Mouse (Mus musculus) heart, postnatal 0 days (tissue): ENCODE measurements at regions not wholly inside any gene's neighbourhood (a gene's known extent, or its start where the extent isn't known, plus 50 kb on each side); places are given as distances from the start of the nearest gene placed in this dataset.

Experiments
- ATAC-seq: fragments of 200-750 bp; cut with Nextera tagmentation; 2 replicates; pipeline ENCODE4 v1.8.0; 2017; ENCODE audit warnings: low read depth, moderate number of reproducible peaks, moderate library complexity; ENCODE audit not compliant: insufficient read depth
- DNase-seq: peaks from one replicate; pipeline ENCODE4 v3.0.0-alpha.2; 2016; ENCODE audit warnings: low spot score
- H3K27ac ChIP-seq: fragments of 300-500 bp; sonication (generic); 2 replicates; pipeline ENCODE4 v1.5.1; 2014; ENCODE audit warnings: low read depth, mild to moderate bottlenecking
- H3K27me3 ChIP-seq: fragments of 300-500 bp; sonication (generic); 2 replicates; pipeline ENCODE4 v1.6.1; 2014; ENCODE audit warnings: low read length, mixed read lengths; ENCODE audit not compliant: control insufficient read depth, insufficient read depth
- H3K36me3 ChIP-seq: fragments of 300-500 bp; sonication (generic); replicated peaks from 2 replicates; pipeline ENCODE4 v1.6.1; 2014; ENCODE audit warnings: low read length, mixed read lengths; ENCODE audit not compliant: control insufficient read depth, insufficient read depth
- H3K4me1 ChIP-seq: fragments of 300-500 bp; sonication (generic); 2 replicates; pipeline ENCODE4 v1.6.1; 2014; ENCODE audit warnings: antibody characterized with exemption; ENCODE audit not compliant: control insufficient read depth, insufficient read depth
- H3K4me2 ChIP-seq: fragments of 300-500 bp; sonication (generic); 2 replicates; pipeline ENCODE4 v1.6.1; 2014; ENCODE audit warnings: low read depth, mild to moderate bottlenecking, low read length, moderate library complexity
- H3K4me3 ChIP-seq: fragments of 300-500 bp; sonication (generic); 2 replicates; pipeline ENCODE4 v1.5.1; 2014; ENCODE audit warnings: low read depth, low read length
- H3K9ac ChIP-seq: fragments of 300-500 bp; sonication (generic); replicated peaks from 2 replicates; pipeline ENCODE4 v1.6.1; 2014; ENCODE audit warnings: low read depth, low read length, mixed read lengths
- H3K9me3 ChIP-seq: fragments of 300-500 bp; sonication (generic); replicated peaks from 2 replicates; pipeline ENCODE4 v1.6.1; 2016; ENCODE audit warnings: low read length; ENCODE audit not compliant: control insufficient read depth
- CTCF ChIP-seq: IDR thresholded peaks from 2 replicates; pipeline ENCODE4 v1.5.1; 2016; ENCODE audit warnings: antibody characterized with exemption, control low read depth, low read depth
- EP300 ChIP-seq: IDR thresholded peaks from 2 replicates; pipeline ENCODE4 v1.6.1; 2016; ENCODE audit warnings: antibody characterized with exemption, low read depth
- whole genome bisulfite sequencing: fragments of 180-500 bp; shearing (Covaris S2); extraction: QIAGEN DNeasy Blood & Tissue Kit; methylation state at CpG from one replicate; pipeline ENCODE4 v1.1.7; 2014; 5-methylcytosine and 5-hydroxymethylcytosine counted together

DNA sequence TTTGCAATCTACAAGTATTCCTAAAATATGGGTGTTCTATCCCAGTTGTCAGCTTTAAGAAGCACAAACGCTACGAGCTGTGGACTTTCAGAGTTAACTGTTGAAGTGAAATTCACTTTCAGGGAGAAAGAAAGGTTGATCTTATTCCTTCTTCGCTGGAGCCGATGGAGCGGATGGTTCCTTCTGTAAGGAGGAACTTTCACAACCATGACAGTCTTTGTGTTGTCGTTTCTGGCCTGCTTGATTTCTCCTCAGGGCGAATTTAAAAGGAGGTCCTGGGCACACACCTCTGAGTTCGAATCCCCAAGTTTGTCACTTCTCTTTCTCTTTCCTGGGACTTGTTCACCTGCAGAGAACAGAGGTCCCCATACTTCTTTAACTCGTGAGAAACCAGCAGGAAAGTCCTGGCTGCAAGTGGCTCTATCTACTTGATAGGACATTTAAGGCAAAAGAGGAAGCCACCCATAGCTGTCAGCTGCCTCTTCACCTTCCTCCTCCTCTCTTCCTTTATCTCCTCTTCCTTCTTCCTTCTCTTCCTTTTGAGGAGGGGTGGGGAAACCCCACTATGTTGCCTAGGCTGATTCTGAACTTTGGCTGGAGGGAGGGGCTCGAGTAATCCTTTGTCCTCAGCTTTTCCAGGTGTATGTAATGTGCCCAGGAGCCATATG lies 265.9 kb upstream of the Klf3 start:
- TF ChIP-seq EP300 = no peak
- no peak for TF ChIP-seq CTCF
- 66% methylated on average over 10 of the region's 10 CpGs for WGBS
- H3K36me3 ChIP-seq = no peaks in the 10 kb centered on the region
- H3K27me3 ChIP-seq = no peaks in the 10 kb centered on the region
- DNase-seq (no peak), ATAC-seq (no peak)
- H3K9ac ChIP-seq = no peak overlapping the region
- H3K4me3 ChIP-seq = no peak overlapping the region
- no peak overlapping the region for H3K4me2 ChIP-seq
- no peak overlapping the region for H3K27ac ChIP-seq
- no peaks in the 10 kb centered on the region for H3K9me3 ChIP-seq
- no peaks in the 10 kb centered on the region for H3K4me1 ChIP-seq

DNA sequence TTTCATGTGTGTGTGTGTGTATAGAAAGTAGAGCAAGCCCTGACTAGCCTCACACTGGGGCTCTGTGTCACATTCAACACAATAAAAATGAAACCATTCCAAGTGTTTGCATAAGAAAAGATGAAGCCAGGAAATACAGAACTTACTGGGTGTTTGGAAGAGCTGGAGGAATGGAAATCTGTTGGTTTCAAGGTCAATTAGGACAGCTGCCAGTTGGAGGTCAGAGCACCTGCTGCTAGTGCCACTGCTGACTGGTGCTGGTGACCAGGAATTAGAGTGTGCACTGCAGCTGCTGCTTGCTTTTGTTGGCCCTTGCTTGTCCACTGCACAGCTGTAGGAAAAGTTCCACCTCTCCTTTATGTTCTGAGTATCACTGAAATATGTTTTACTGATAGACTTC lies 261.4 kb upstream of the Klf3 start:
- Histone ChIP-seq H3K4me1 (no peaks in the 10 kb centered on the region), H3K9me3 (0 out of 2 replicates have a peak, but pooled peaks cover 6% of the 10 kb centered on the region), H3K9ac (no peak overlapping the region), H3K36me3 (no peaks in the 10 kb centered on the region), H3K27me3 (no peaks in the 10 kb centered on the region), H3K27ac (no peak overlapping the region), H3K4me3 (no peak overlapping the region), H3K4me2 (no peak overlapping the region)
- DNase-seq (no peak), ATAC-seq (no peak)
- TF ChIP-seq EP300 = no peak
- no peak for TF ChIP-seq CTCF

DNA sequence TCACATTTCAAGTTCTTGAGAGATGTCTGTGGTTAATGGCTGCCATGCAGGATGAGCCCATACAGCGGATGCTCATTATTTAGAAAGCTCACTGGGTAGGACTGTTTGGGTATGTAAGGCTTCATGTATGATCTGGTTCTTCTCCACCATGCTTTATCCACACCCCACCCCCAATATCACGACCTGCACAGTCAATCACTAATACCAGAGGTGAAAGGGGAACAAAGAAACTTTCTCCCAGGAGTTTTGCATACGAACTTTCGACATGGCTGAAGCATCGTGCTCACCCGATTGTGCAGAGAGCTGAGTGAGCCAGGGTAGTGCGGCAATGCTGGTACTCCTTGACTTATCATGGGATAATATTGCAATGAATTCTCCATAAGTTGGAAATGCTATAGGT lies 247.3 kb upstream of the Klf3 start:
- 0 out of 2 replicates have a peak, but pooled peaks cover 4% of the 10 kb centered on the region for H3K9me3 ChIP-seq
- no peak for TF ChIP-seq CTCF
- TF ChIP-seq EP300 = no peak
- H3K4me2 ChIP-seq = no peak overlapping the region
- DNase-seq (no peak), ATAC-seq (no peak)
- H3K9ac ChIP-seq = no peak overlapping the region
- H3K4me1 ChIP-seq = no peaks in the 10 kb centered on the region
- no peaks in the 10 kb centered on the region for H3K27me3 ChIP-seq
- H3K36me3 ChIP-seq = no peaks in the 10 kb centered on the region
- WGBS = 79% methylated on average over 7 of the region's 7 CpGs
- H3K27ac ChIP-seq = no peak overlapping the region
- no peak overlapping the region for H3K4me3 ChIP-seq

DNA sequence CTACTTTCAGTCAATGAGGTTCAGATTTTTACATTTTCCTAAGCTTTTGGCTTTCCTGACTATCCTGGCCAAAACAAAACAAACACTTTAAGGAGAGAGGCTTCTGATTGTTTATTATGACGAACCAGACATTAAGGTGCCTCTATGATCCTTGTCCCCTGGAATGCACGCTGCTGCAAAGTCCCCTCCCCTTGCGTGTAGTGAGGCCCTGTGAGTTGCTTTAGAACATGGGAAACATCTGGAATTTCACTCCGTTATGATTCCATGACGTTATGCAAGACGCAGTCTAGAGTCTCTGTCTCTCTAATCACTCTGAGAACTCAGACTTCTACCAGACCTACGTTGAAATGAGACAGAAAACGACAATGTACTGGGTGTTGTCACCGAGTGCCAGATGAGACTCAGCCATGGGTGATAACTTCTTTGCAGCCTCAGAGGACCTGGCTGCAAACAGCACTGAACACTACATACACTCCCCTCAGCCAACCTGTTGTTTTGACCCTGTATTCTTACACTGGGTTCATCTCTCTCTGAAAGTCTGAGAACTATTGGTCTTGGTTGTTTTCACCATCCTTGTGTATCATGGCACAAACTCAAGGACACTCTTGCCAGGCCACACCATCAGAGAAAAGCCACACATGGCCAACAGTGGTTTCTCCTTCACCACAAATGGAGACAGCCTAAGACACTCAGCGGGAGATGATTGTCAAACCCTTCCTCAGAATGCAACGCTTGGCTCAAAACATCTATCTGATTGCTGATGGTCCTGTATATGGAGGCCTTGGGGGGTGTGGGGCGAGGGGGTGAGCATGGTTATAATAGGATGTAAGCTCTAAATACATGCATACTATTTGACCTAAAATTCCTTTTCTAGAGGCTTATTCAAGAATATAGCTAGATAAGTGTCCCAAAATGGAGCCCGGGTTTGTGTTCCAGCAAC lies 236.5 kb upstream of the Klf3 start:
- no peak for DNase-seq
- no peak overlapping the region for H3K9ac ChIP-seq
- H3K9me3 ChIP-seq = no peaks in the 10 kb centered on the region
- no peaks in the 10 kb centered on the region for H3K4me1 ChIP-seq
- no peak overlapping the region for H3K4me2 ChIP-seq
- 0 out of 2 replicates have a peak overlapping the region, but pooled peaks have one; percentile 6 for H3K27ac ChIP-seq
- no peaks in the 10 kb centered on the region for H3K27me3 ChIP-seq
- no peak overlapping the region for H3K4me3 ChIP-seq
- 70% methylated on average over 13 of the region's 13 CpGs for WGBS
- no peak for ATAC-seq
- no peak for TF ChIP-seq EP300
- no peak for TF ChIP-seq CTCF
- no peaks in the 10 kb centered on the region for H3K36me3 ChIP-seq

DNA sequence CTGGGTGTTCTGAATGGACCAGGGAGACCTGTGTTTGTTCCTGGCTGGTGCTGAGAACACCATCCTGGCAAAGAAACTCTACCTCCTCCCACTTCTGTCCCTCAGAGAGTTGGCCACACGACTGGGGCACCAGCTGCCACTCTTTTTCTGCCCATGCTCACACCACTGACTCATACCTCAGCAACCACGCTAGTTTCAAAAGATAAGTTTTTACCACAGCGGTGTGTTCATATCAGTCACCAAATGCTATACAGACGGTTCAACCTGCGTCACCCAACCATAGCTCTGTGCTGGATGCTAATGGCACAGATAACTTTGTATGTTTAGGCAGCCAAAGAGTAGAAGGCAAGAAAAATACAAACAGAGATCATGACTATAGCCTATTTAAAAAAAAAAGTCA lies 235.4 kb upstream of the Klf3 start:
- DNase-seq = no peak
- 69% methylated on average over 5 of the region's 5 CpGs for WGBS
- H3K9me3 ChIP-seq = no peaks in the 10 kb centered on the region
- H3K4me2 ChIP-seq = no peak overlapping the region
- no peak for ATAC-seq
- no peaks in the 10 kb centered on the region for H3K27me3 ChIP-seq
- no peak overlapping the region for H3K27ac ChIP-seq
- TF ChIP-seq CTCF (no peak), EP300 (no peak)
- no peak overlapping the region for H3K9ac ChIP-seq
- no peaks in the 10 kb centered on the region for H3K4me1 ChIP-seq
- no peaks in the 10 kb centered on the region for H3K36me3 ChIP-seq
- H3K4me3 ChIP-seq = no peak overlapping the region
